Mouse (Mus musculus): ENCODE results near the gene Pip5k1b. TPM values are rescaled to one million over a fixed set of nuclear protein-coding genes. Genes with fewer than 3 reads are reported as not detected.

Gene Pip5k1b
- polyA plus RNA-seq, 1 experiment from 2014 or later = 7.0 TPM

- Histone ChIP-seq H3K4me1 (peaks cover 15% of the 10 kb centered on the region), H3K9ac (no peak overlapping the region), H3K4me3 (no peak overlapping the region), H3K9me3 (no peaks in the 10 kb centered on the region), H3K36me3 (no peaks in the 10 kb centered on the region), H3K4me2 (no peak overlapping the region), H3K27me3 (replicated peaks) (no peaks in the 10 kb centered on the region), H3K27ac (replicated peaks) (no peak overlapping the region)
- 57% methylated on average over 4 of the region's 4 CpGs for WGBS
- no peak for ATAC-seq (ENCODE audit: extremely low read depth, insufficient number of reproducible peaks, low FRiP score, low TSS enrichment)
Measured at GRCm38 (mm10) chr19:24284187-24284586, 271.5 kb downstream of the Pip5k1b start.

- H3K4me2 ChIP-seq = peak overlapping the region; percentile 91
- H3K4me3 ChIP-seq = peak overlapping the region; percentile 77
- ATAC-seq (ENCODE audit: extremely low read depth, insufficient number of reproducible peaks, low FRiP score, low TSS enrichment) = no peak
- 70% methylated on average over 7 of the region's 7 CpGs for WGBS
- 0 out of 2 replicates have a peak overlapping the region, but pooled peaks have one; percentile 93 for H3K9ac ChIP-seq
- H3K27ac ChIP-seq (replicated peaks) = no peak overlapping the region
- no peaks in the 10 kb centered on the region for H3K27me3 ChIP-seq (replicated peaks)
- H3K9me3 ChIP-seq = no peaks in the 10 kb centered on the region
- H3K36me3 ChIP-seq = peaks cover 9% of the 10 kb centered on the region
- H3K4me1 ChIP-seq = peaks cover 21% of the 10 kb centered on the region
Measured at GRCm38 (mm10) chr19:24281288-24281980, 274.2 kb downstream of the Pip5k1b start.

- peaks cover 21% of the 10 kb centered on the region for H3K4me1 ChIP-seq
- ATAC-seq (ENCODE audit: extremely low read depth, insufficient number of reproducible peaks, low FRiP score, low TSS enrichment) = peak; percentile 61
- peak within 1 kb of the TSS; percentile 93 for H3K27ac ChIP-seq (replicated peaks)
- peak within 1 kb of the TSS; percentile 93 for H3K9ac ChIP-seq
- peak within 1 kb of the TSS; percentile 77 for H3K4me3 ChIP-seq
- H3K36me3 ChIP-seq = peaks cover 16% of the 10 kb centered on the region
- H3K4me2 ChIP-seq = peak within 1 kb of the TSS; percentile 91
- no peaks in the 10 kb centered on the region for H3K9me3 ChIP-seq
- no peaks in the 10 kb centered on the region for H3K27me3 ChIP-seq (replicated peaks)
- WGBS = under 1% methylated on average over 15 of the region's 22 CpGs
Measured at GRCm38 (mm10) chr19:24280601-24281228, 275.0 kb downstream of the Pip5k1b start, which contains the start of gene Fxn. Gene Fxn, minus strand, starts transcription at chr19:24280605.

GRCm38 (mm10) chr19:24279706-24280600, 275.7 kb downstream of the Pip5k1b start:
- Histone ChIP-seq H3K27me3 (replicated peaks) (no peaks in the 10 kb centered on the region), H3K9me3 (no peaks in the 10 kb centered on the region), H3K4me2 (peak overlapping the region; percentile 91), H3K36me3 (peaks cover 22% of the 10 kb centered on the region), H3K9ac (peak overlapping the region; percentile 93), H3K4me3 (peak overlapping the region; percentile 77), H3K4me1 (peaks cover 21% of the 10 kb centered on the region), H3K27ac (replicated peaks) (peak overlapping the region; percentile 93)
- under 1% methylated on average over 77 of the region's 78 CpGs for WGBS
- peak; percentile 69 for ATAC-seq (ENCODE audit: extremely low read depth, insufficient number of reproducible peaks, low FRiP score, low TSS enrichment)

- Histone ChIP-seq H3K4me1 (peaks cover 24% of the 10 kb centered on the region), H3K9ac (peak overlapping the region; percentile 93), H3K9me3 (no peaks in the 10 kb centered on the region), H3K4me2 (peak overlapping the region; percentile 91), H3K36me3 (peaks cover 30% of the 10 kb centered on the region), H3K4me3 (peak overlapping the region; percentile 77), H3K27me3 (replicated peaks) (no peaks in the 10 kb centered on the region), H3K27ac (replicated peaks) (peak overlapping the region; percentile 93)
- ATAC-seq (ENCODE audit: extremely low read depth, insufficient number of reproducible peaks, low FRiP score, low TSS enrichment) = no peak
- 84% methylated on average over 15 of the region's 15 CpGs for WGBS
Measured at GRCm38 (mm10) chr19:24278859-24279258, 276.8 kb downstream of the Pip5k1b start.

GRCm38 (mm10) chr19:24274281-24274680, 281.4 kb downstream of the Pip5k1b start:
- H3K36me3 ChIP-seq = peaks cover 54% of the 10 kb centered on the region
- H3K9ac ChIP-seq = no peak overlapping the region
- H3K27ac ChIP-seq (replicated peaks) = no peak overlapping the region
- no peak overlapping the region for H3K4me3 ChIP-seq
- no peak for ATAC-seq (ENCODE audit: extremely low read depth, insufficient number of reproducible peaks, low FRiP score, low TSS enrichment)
- no peaks in the 10 kb centered on the region for H3K27me3 ChIP-seq (replicated peaks)
- 58% methylated on average over 3 of the region's 3 CpGs for WGBS
- H3K9me3 ChIP-seq = no peaks in the 10 kb centered on the region
- peaks cover 15% of the 10 kb centered on the region for H3K4me1 ChIP-seq
- H3K4me2 ChIP-seq = no peak overlapping the region

GRCm38 (mm10) chr19:24271746-24272426, 283.8 kb downstream of the Pip5k1b start:
- peak; percentile 74 for ATAC-seq (ENCODE audit: extremely low read depth, insufficient number of reproducible peaks, low FRiP score, low TSS enrichment)
- WGBS = 43% methylated on average over 16 of the region's 16 CpGs
- peaks cover 9% of the 10 kb centered on the region for H3K4me1 ChIP-seq

GRCm38 (mm10) chr19:24271326-24271725, 284.3 kb downstream of the Pip5k1b start:
- Histone ChIP-seq H3K9ac (no peak overlapping the region), H3K4me3 (peak overlapping the region; percentile 20), H3K27ac (replicated peaks) (no peak overlapping the region), H3K4me1 (peaks cover 9% of the 10 kb centered on the region), H3K36me3 (peaks cover 72% of the 10 kb centered on the region), H3K27me3 (replicated peaks) (no peaks in the 10 kb centered on the region), H3K4me2 (peak overlapping the region; percentile 56), H3K9me3 (no peaks in the 10 kb centered on the region)
- WGBS = 48% methylated on average over 7 of the region's 7 CpGs
- no peak; the same call in 1 of the 2 replicates for ATAC-seq (ENCODE audit: extremely low read depth, insufficient number of reproducible peaks, low FRiP score, low TSS enrichment)

More at GRCm38 (mm10) chr19:24271746-24272426, 283.8 kb downstream of the Pip5k1b start:
- H3K36me3 ChIP-seq = peaks cover 71% of the 10 kb centered on the region
- H3K4me3 ChIP-seq = peak overlapping the region; percentile 20
- H3K4me2 ChIP-seq = peak overlapping the region; percentile 56
- no peaks in the 10 kb centered on the region for H3K9me3 ChIP-seq
- H3K27me3 ChIP-seq (replicated peaks) = no peaks in the 10 kb centered on the region
- H3K9ac ChIP-seq = no peak overlapping the region; the same call in 1 of the 2 replicates
- no peak overlapping the region for H3K27ac ChIP-seq (replicated peaks)

- WGBS = 72% methylated on average over 4 of the region's 4 CpGs
- peaks cover 76% of the 10 kb centered on the region for H3K36me3 ChIP-seq
- peaks cover 6% of the 10 kb centered on the region for H3K4me1 ChIP-seq
- H3K9ac ChIP-seq = no peak overlapping the region
- H3K27me3 ChIP-seq (replicated peaks) = no peaks in the 10 kb centered on the region
- no peak overlapping the region for H3K4me2 ChIP-seq
- no peak overlapping the region for H3K27ac ChIP-seq (replicated peaks)
- no peak overlapping the region for H3K4me3 ChIP-seq
- no peak for ATAC-seq (ENCODE audit: extremely low read depth, insufficient number of reproducible peaks, low FRiP score, low TSS enrichment)
- no peaks in the 10 kb centered on the region for H3K9me3 ChIP-seq
Measured at GRCm38 (mm10) chr19:24268531-24268930, 287.1 kb downstream of the Pip5k1b start.

GRCm38 (mm10) chr19:24266046-24266830, 289.4 kb downstream of the Pip5k1b start:
- no peak overlapping the region for H3K27ac ChIP-seq (replicated peaks)
- no peak for ATAC-seq (ENCODE audit: extremely low read depth, insufficient number of reproducible peaks, low FRiP score, low TSS enrichment)
- H3K4me3 ChIP-seq = no peak overlapping the region
- H3K9me3 ChIP-seq = no peaks in the 10 kb centered on the region
- no peak overlapping the region for H3K4me2 ChIP-seq
- H3K4me1 ChIP-seq = peaks cover under 1% of the 10 kb centered on the region
- peaks cover 90% of the 10 kb centered on the region for H3K36me3 ChIP-seq
- no peak overlapping the region for H3K9ac ChIP-seq
- H3K27me3 ChIP-seq (replicated peaks) = no peaks in the 10 kb centered on the region
- 80% methylated on average over 7 of the region's 7 CpGs for WGBS
